Mouse (Mus musculus): ENCODE measurements around the gene Fv1. TPM values are rescaled to one million over a fixed set of nuclear protein-coding genes. Genes with fewer than 3 reads are reported as not detected.

Gene Fv1
- polyA plus RNA-seq, 1 experiment from 2014 or later = 14.8 TPM

- H3K27me3 ChIP-seq = no peaks in the 10 kb centered on the region
- H3K27ac ChIP-seq = no peak overlapping the region
- no peak overlapping the region for H3K4me3 ChIP-seq
- no peaks in the 10 kb centered on the region for H3K4me1 ChIP-seq
- no peaks in the 10 kb centered on the region for H3K9me3 ChIP-seq (replicated peaks)
- WGBS = 62% methylated on average over 7 of the region's 7 CpGs
- ATAC-seq = no peak
- no peak overlapping the region for H3K9ac ChIP-seq
- no peaks in the 10 kb centered on the region for H3K36me3 ChIP-seq (ENCODE audit: poor library complexity, severe bottlenecking)
- H3K4me2 ChIP-seq = no peak overlapping the region
These were observed 49.8 kb downstream of the Fv1 start for GRCm38 (mm10) chr4:147918459-147919121.

Other genes starting within 250 kb of the Fv1 start
- gene Zfp979, start 226.5 kb upstream of the Fv1 start, polyA plus RNA-seq (2015; fragmentation: Nextera tagmentation; extraction: Ambion mirVana) = 0.97 and 1.1 TPM in 2 replicates
- not detected in 2 replicates for gene Zfp534, start 166.4 kb upstream of the Fv1 start, polyA plus RNA-seq (2015; fragmentation: Nextera tagmentation; extraction: Ambion mirVana)
- gene Zfp984, start 59.2 kb upstream of the Fv1 start, polyA plus RNA-seq (2015; fragmentation: Nextera tagmentation; extraction: Ambion mirVana) = 4.6 and 4.7 TPM in 2 replicates
- 6.6 and 8.0 TPM in 2 replicates for gene Zfp933, start 20.6 kb upstream of the Fv1 start, polyA plus RNA-seq (2015; fragmentation: Nextera tagmentation; extraction: Ambion mirVana)
- 60.4 and 62.3 TPM in 2 replicates for gene Miip, start 163 bp upstream of the Fv1 start, polyA plus RNA-seq (2015; fragmentation: Nextera tagmentation; extraction: Ambion mirVana)
- 52.4 and 61.8 TPM in 2 replicates for gene Mfn2, start 35.7 kb downstream of the Fv1 start, polyA plus RNA-seq (2015; fragmentation: Nextera tagmentation; extraction: Ambion mirVana)
- gene Plod1, start 67.8 kb downstream of the Fv1 start, polyA plus RNA-seq (2015; fragmentation: Nextera tagmentation; extraction: Ambion mirVana) = 14.0 and 15.0 TPM in 2 replicates
- gene 2510039O18Rik, start 71.9 kb downstream of the Fv1 start, polyA plus RNA-seq (2015; fragmentation: Nextera tagmentation; extraction: Ambion mirVana) = 9.0 and 10.2 TPM in 2 replicates
- not detected in 2 replicates for gene Nppb, start 116.8 kb downstream of the Fv1 start, polyA plus RNA-seq (2015; fragmentation: Nextera tagmentation; extraction: Ambion mirVana)
- 0.79 and 2.4 TPM in 2 replicates for gene Nppa, start 131.7 kb downstream of the Fv1 start, polyA plus RNA-seq (2015; fragmentation: Nextera tagmentation; extraction: Ambion mirVana)
- 21.6 and 24.8 TPM in 2 replicates for gene Clcn6, start 169.8 kb downstream of the Fv1 start, polyA plus RNA-seq (2015; fragmentation: Nextera tagmentation; extraction: Ambion mirVana)
- gene Mthfr, start 170.1 kb downstream of the Fv1 start, polyA plus RNA-seq (2015; fragmentation: Nextera tagmentation; extraction: Ambion mirVana) = 15.9 and 18.2 TPM in 2 replicates
- gene Agtrap, start 219.1 kb downstream of the Fv1 start, polyA plus RNA-seq (2015; fragmentation: Nextera tagmentation; extraction: Ambion mirVana) = 6.9 and 8.3 TPM in 2 replicates

All from forebrain, embryonic 13.5 days (tissue).